Mouse (Mus musculus) cerebellum, adult (tissue): Measurements from ENCODE around the gene Ccnyl1.
"Not testable (repeated sequence)": the region's sequence is repeated elsewhere in the genome, so short reads cannot be mapped to it uniquely, and the experiment has no call there.

ENCODE experiments used
- ATAC-seq: cut with Nextera tagmentation; 2 replicates; pipeline ENCODE4 v1.9.2; 2017; ENCODE audit warnings: mild to moderate bottlenecking, moderate library complexity, mixed read lengths; ENCODE audit not compliant: insufficient number of reproducible peaks, low FRiP score, low TSS enrichment

Ccnyl1 gene

GRCm38 (mm10) chr1:64690213-64691013 lies at the start of gene Ccnyl1:
TSS of gene Ccnyl1 (plus strand) at chr1:64690455.
- ATAC-seq = peak; percentile 100

- ATAC-seq = no peak
Observed at GRCm38 (mm10) chr1:64641069-64641468, 49.2 kb upstream of the Ccnyl1 start.

GRCm38 (mm10) chr1:64642541-64642940 lies 47.7 kb upstream of the Ccnyl1 start:
- not testable (repeated sequence) for ATAC-seq

GRCm38 (mm10) chr1:64644513-64644912 lies 45.7 kb upstream of the Ccnyl1 start:
- no peak for ATAC-seq

- no peak for ATAC-seq
Observed at GRCm38 (mm10) chr1:64649362-64650124, 40.7 kb upstream of the Ccnyl1 start.

GRCm38 (mm10) chr1:64653701-64654100 lies 36.6 kb upstream of the Ccnyl1 start:
- ATAC-seq = no peak

GRCm38 (mm10) chr1:64655415-64655814 lies 34.8 kb upstream of the Ccnyl1 start:
- no peak for ATAC-seq

- ATAC-seq = no peak
Observed at GRCm38 (mm10) chr1:64656423-64657129, 33.7 kb upstream of the Ccnyl1 start.

GRCm38 (mm10) chr1:64658876-64659275 lies 31.4 kb upstream of the Ccnyl1 start:
- no peak for ATAC-seq

- no peak for ATAC-seq
Observed at GRCm38 (mm10) chr1:64667111-64667633, 23.1 kb upstream of the Ccnyl1 start.

- no peak for ATAC-seq
Observed at GRCm38 (mm10) chr1:64669451-64669850, 20.8 kb upstream of the Ccnyl1 start.

GRCm38 (mm10) chr1:64673931-64674330 lies 16.3 kb upstream of the Ccnyl1 start:
- ATAC-seq = no peak

GRCm38 (mm10) chr1:64676060-64676839 lies 14.0 kb upstream of the Ccnyl1 start:
- no peak for ATAC-seq

- no peak for ATAC-seq
Observed at GRCm38 (mm10) chr1:64681499-64681898, 8.8 kb upstream of the Ccnyl1 start.

GRCm38 (mm10) chr1:64683039-64683438 lies 7.2 kb upstream of the Ccnyl1 start:
- no peak for ATAC-seq

- ATAC-seq = no peak
Observed at GRCm38 (mm10) chr1:64684440-64684839, 5.8 kb upstream of the Ccnyl1 start.

- no peak for ATAC-seq
Observed at GRCm38 (mm10) chr1:64688046-64688445, 2.2 kb upstream of the Ccnyl1 start.

GRCm38 (mm10) chr1:64689561-64690212 lies 568 bp upstream of the Ccnyl1 start:
- no peak for ATAC-seq

GRCm38 (mm10) chr1:64691121-64691551 lies 881 bp downstream of the Ccnyl1 start:
- ATAC-seq = peak; percentile 49
